Mouse (Mus musculus): ENCODE measurements around the gene Ubox5.

- TF ChIP-seq POLR2AphosphoS2 (IDR thresholded peaks at IDR 0.05; ENCODE audit: low read depth, low read length): no peak
- no peak for TF ChIP-seq ZKSCAN1 (IDR thresholded peaks at IDR 0.05; ENCODE audit: borderline replicate concordance, low read depth, low read length)
- no peak for TF ChIP-seq GABPA (IDR thresholded peaks at IDR 0.05; ENCODE audit: insufficient replicate concordance, low read depth, low read length)
- no peak for TF ChIP-seq CTCF (conservative IDR thresholded peaks at IDR 0.05 in 1 of 2, IDR thresholded peaks at IDR 0.05 in 1 of 2; ENCODE audit: low read depth in 2 of 2, low read length in 2 of 2)
- no peak for TF ChIP-seq POLR2A (IDR thresholded peaks at IDR 0.05; ENCODE audit: low read depth, low read length)
- TF ChIP-seq USF1 (IDR thresholded peaks at IDR 0.05; ENCODE audit: low read depth, low read length): no peak
- no peak for TF ChIP-seq BHLHE40 (IDR thresholded peaks at IDR 0.05; ENCODE audit: low read depth, low read length)
- no peak for TF ChIP-seq ZNF384 (IDR thresholded peaks at IDR 0.05; ENCODE audit: low read depth, low read length)
- TF ChIP-seq PAX5 (IDR thresholded peaks at IDR 0.05; ENCODE audit: low read length): no peak
- TF ChIP-seq CHD2 (IDR thresholded peaks at IDR 0.05; ENCODE audit: low read length): no peak
Measured at GRCm38 (mm10) chr2:130632416-130632815, 2.6 kb upstream of the Ubox5 start.
